In genomic region chr8:121903977-121904376, GRCm38 (mm10) we compare ENCODE assay signal across 10 mouse cellular contexts. TPM values are rescaled to one million over a fixed set of nuclear protein-coding genes. Genes with fewer than 3 reads are reported as not detected.
DNase-seq lines count a peak whose midpoint lies in the region; ATAC-seq and TF ChIP-seq lines count a peak whose summit lies in the region.
"Had no signal": no experiment of that assay in that cellular context is flagged by ENCODE, and none has a peak within 500 bp of the region (broad histone marks: within the 10 kb centered on the region; RNA-seq: fewer than 3 reads in every experiment).

No protein-coding gene starts in this region.

- H3K27ac ChIP-seq in kidney, embryonic 15.5 days: no peak overlapping the region
- H3K27ac ChIP-seq in MEL (ENCODE audit: control insufficient read depth, low read depth, low read length): no peak overlapping the region
- no peak overlapping the region for H3K27ac ChIP-seq in liver, embryonic 16.5 days (ENCODE audit: low read length)
- H3K27ac ChIP-seq: gastrocnemius, adult 2 months had no signal

- TF ChIP-seq EP300 in MEL (IDR thresholded peaks at IDR 0.05; ENCODE audit: low read depth in 1 of 2, low read length in 2 of 2): no peak

- H3K4me1 ChIP-seq in kidney, embryonic 15.5 days: peaks cover 83% of the 10 kb centered on the region
- H3K4me1 ChIP-seq in MEL (ENCODE audit: control insufficient read depth in 1 of 2, insufficient read depth in 2 of 2, low read length in 2 of 2): peaks cover 12 to 51% of the 10 kb centered on the region in 2 experiments
- peaks cover 84% of the 10 kb centered on the region for H3K4me1 ChIP-seq in liver, embryonic 16.5 days (ENCODE audit: control insufficient read depth, low read depth, low read length)

- no peak for DNase-seq in kidney, postnatal 14 days
- DNase-seq in MEL (ENCODE audit: low read depth, low spot score): no peak
- peak; percentile 76 to 78 for DNase-seq in cerebellum, postnatal 36 days
- DNase-seq in right cerebral cortex, postnatal 36 days (ENCODE audit: low spot score in 2 of 2): no peak
- no peak for DNase-seq in lung, postnatal 10 days
- DNase-seq in layer of hippocampus, adult 18-20 months (ENCODE audit: low spot score in 2 of 2): no peak
- DNase-seq: gastrocnemius, adult 2 months had no signal

- peaks cover 3% of the 10 kb centered on the region; the same call in 1 of the 2 replicates for H3K27me3 ChIP-seq in kidney, embryonic 15.5 days
- H3K27me3 ChIP-seq in MEL (ENCODE audit: control insufficient read depth in 1 of 2, insufficient read depth in 2 of 2, low read length in 2 of 2): no peaks in the 10 kb centered on the region
- H3K27me3 ChIP-seq in liver, embryonic 16.5 days (ENCODE audit: control insufficient read depth, insufficient read depth, low read depth, low read length): no peaks in the 10 kb centered on the region

- no peaks in the 10 kb centered on the region for H3K36me3 ChIP-seq in kidney, embryonic 15.5 days
- H3K36me3 ChIP-seq in MEL (ENCODE audit: control insufficient read depth in 1 of 2, insufficient read depth in 2 of 2, low read length in 2 of 2): peaks cover 9 to 47% of the 10 kb centered on the region in 2 experiments
- H3K36me3 ChIP-seq in liver, embryonic 16.5 days (ENCODE audit: control insufficient read depth, insufficient read depth): peaks cover 9% of the 10 kb centered on the region

- no peak; a peak in 1 of 4 replicates for TF ChIP-seq POLR2A in MEL (IDR thresholded peaks at IDR 0.05; ENCODE audit: control insufficient read depth in 1 of 2, insufficient read depth in 1 of 2, low read depth in 1 of 2, low read length in 2 of 2, poor library complexity in 1 of 2)

- no peak overlapping the region for H3K9ac ChIP-seq in kidney, embryonic 15.5 days
- H3K9ac ChIP-seq in MEL (ENCODE audit: control insufficient read depth, low read depth, low read length, poor library complexity, severe bottlenecking): peak overlapping the region; percentile 93
- H3K9ac ChIP-seq in liver, embryonic 16.5 days (ENCODE audit: low read depth, low read length): peak overlapping the region; percentile 92; the same call in 1 of the 2 replicates

- peak in 2 of 3 experiments; percentile 36 to 55; a peak in 5 of 6 replicates for TF ChIP-seq CTCF in MEL (IDR thresholded peaks at IDR 0.05 in 2 of 3, conservative IDR thresholded peaks at IDR 0.05 in 1 of 3; ENCODE audit: control insufficient read depth in 1 of 3, insufficient read depth in 1 of 3, low read depth in 2 of 3, low read length in 3 of 3, poor library complexity in 1 of 3, severe bottlenecking in 1 of 3)

- 0 out of 2 replicates have a peak overlapping the region, but pooled peaks have one; percentile 98 for H3K4me2 ChIP-seq in kidney, embryonic 15.5 days
- peak overlapping the region; percentile 84 for H3K4me2 ChIP-seq in liver, embryonic 16.5 days (ENCODE audit: low read depth, low read length)

- ATAC-seq in kidney, embryonic 15.5 days (replicated peaks; ENCODE audit: low FRiP score): no peak
- no peak for ATAC-seq in liver, embryonic 16.5 days (ENCODE audit: low read depth)

- H3K9me3 ChIP-seq in kidney, embryonic 15.5 days (replicated peaks): no peaks in the 10 kb centered on the region
- H3K9me3 ChIP-seq in MEL (replicated peaks; ENCODE audit: insufficient read depth, low read length): no peaks in the 10 kb centered on the region
- no peaks in the 10 kb centered on the region for H3K9me3 ChIP-seq in liver, embryonic 16.5 days (replicated peaks; ENCODE audit: control insufficient read depth, low read length)

- TF ChIP-seq RAD21 in MEL (IDR thresholded peaks at IDR 0.05; ENCODE audit: low read depth, low read length): no peak

- no peak overlapping the region for H3K4me3 ChIP-seq in kidney, embryonic 15.5 days (replicated peaks)
- H3K4me3 ChIP-seq in MEL (ENCODE audit: control insufficient read depth in 1 of 2, insufficient read depth in 1 of 2, low read depth in 2 of 2, low read length in 2 of 2): peak overlapping the region; percentile 93 to 96
- H3K4me3 ChIP-seq in liver, embryonic 16.5 days (ENCODE audit: low read depth, low read length): peak overlapping the region; percentile 93
- H3K4me3 ChIP-seq: gastrocnemius, adult 2 months had no signal

- H3K79me2 ChIP-seq in MEL (ENCODE audit: control insufficient read depth, insufficient read depth, low read length, poor library complexity): peaks cover 85% of the 10 kb centered on the region

- WGBS in kidney, embryonic 15.5 days: 67% methylated on average over 6 of the region's 6 CpGs
- WGBS in liver, embryonic 16.5 days (ENCODE audit: insufficient replicate concordance): 45% methylated on average over 6 of the region's 6 CpGs

TF ChIP-seq in MEL, 35 proteins besides CTCF, POLR2A, EP300 and RAD21:
- TF ChIP-seq POLR2AphosphoS5 (IDR thresholded peaks at IDR 0.05; ENCODE audit: borderline replicate concordance, low read depth, low read length) (no peak), GATA1 (IDR thresholded peaks at IDR 0.05; ENCODE audit: low read depth, low read length) (no peak), ELF1 (IDR thresholded peaks at IDR 0.05; ENCODE audit: low read depth, low read length) (no peak), TCF12 (IDR thresholded peaks at IDR 0.05; ENCODE audit: low read depth, low read length) (no peak), NRF1 (IDR thresholded peaks at IDR 0.05; ENCODE audit: insufficient read depth, low read depth, low read length, poor library complexity, severe bottlenecking) (no peak), RCOR1 (IDR thresholded peaks at IDR 0.05; ENCODE audit: low read depth, low read length) (peak; percentile 96), MAFK (IDR thresholded peaks at IDR 0.05; ENCODE audit: borderline replicate concordance, low read depth, low read length) (no peak), ZC3H11A (IDR thresholded peaks at IDR 0.05; ENCODE audit: low read depth, low read length) (no peak), CHD1 (IDR thresholded peaks at IDR 0.05; ENCODE audit: low read depth, low read length) (no peak), ETS1 (IDR thresholded peaks at IDR 0.05; ENCODE audit: low read depth, low read length) (no peak), SIN3A (IDR thresholded peaks at IDR 0.05; ENCODE audit: low read length) (no peak), ZNF384 (IDR thresholded peaks at IDR 0.05; ENCODE audit: low read depth, low read length) (no peak), ZKSCAN1 (IDR thresholded peaks at IDR 0.05; ENCODE audit: low read depth, low read length) (no peak), UBTF (IDR thresholded peaks at IDR 0.05; ENCODE audit: borderline replicate concordance, insufficient read depth, low read depth, low read length) (no peak), TAL1 (IDR thresholded peaks at IDR 0.05; ENCODE audit: low read length) (no peak), NELFE (IDR thresholded peaks at IDR 0.05; ENCODE audit: low read depth, low read length) (no peak), CHD2 (IDR thresholded peaks at IDR 0.05; ENCODE audit: low read length) (no peak), SMC3 (IDR thresholded peaks at IDR 0.05; ENCODE audit: low read depth, low read length) (0 out of 2 replicates have a peak, but pooled peaks have one; percentile 1), USF2 (IDR thresholded peaks at IDR 0.05; ENCODE audit: borderline replicate concordance in 1 of 2, insufficient read depth in 1 of 2, low read depth in 1 of 2, low read length in 2 of 2) (no peak), ZMIZ1 (IDR thresholded peaks at IDR 0.05; ENCODE audit: low read depth, low read length) (no peak), MAX (IDR thresholded peaks at IDR 0.05; ENCODE audit: low read length) (no peak), MXI1 (IDR thresholded peaks at IDR 0.05; ENCODE audit: low read depth, low read length) (peak; percentile 60; the same call in 1 of the 2 replicates), E2F4 (IDR thresholded peaks at IDR 0.05; ENCODE audit: borderline replicate concordance, low read depth, low read length) (no peak)

RNA-seq across cellular contexts. Expression of gene Slc7a5, which starts 3.5 kb away (rescaled TPM):
- 16.7 and 19.3 TPM in 2 replicates for polyA plus RNA-seq in kidney, embryonic 15.5 days (2015; fragmentation: Nextera tagmentation; extraction: Ambion mirVana)
- 108 and 164 TPM in 2 replicates for total RNA-seq in MEL (2012; rRNA removed)
- polyA plus RNA-seq in MEL (2012; ENCODE audit: insufficient read depth in 1 of 2, insufficient read length in 2 of 2, low read depth in 1 of 2, low replicate concordance in 2 of 2, missing spikeins in 1 of 2): 100 to 1,000 TPM in 1 of 2 experiments, 10 to 100 TPM in 1; 55.0 to 263 TPM
- polyA plus RNA-seq in liver, embryonic 16.5 days (2015; fragmentation: Nextera tagmentation; extraction: Ambion mirVana): 32.9 and 36.9 TPM in 2 replicates
- total RNA-seq in layer of hippocampus, adult 18-20 months (2021): 10 to 100 TPM; 52.8 to 55.7 TPM

RNA-seq across cellular contexts. Expression of gene Car5a, which starts 40.7 kb away (rescaled TPM):
- 0.40 TPM in 1 of 2 replicates, not detected in the other for polyA plus RNA-seq in kidney, embryonic 15.5 days (2015; fragmentation: Nextera tagmentation; extraction: Ambion mirVana)
- not detected in 2 replicates for total RNA-seq in MEL (2012; rRNA removed)
- under 1 TPM in 1 of 2 experiments, not detected in 1; 0.08 TPM for polyA plus RNA-seq in MEL (2012; ENCODE audit: insufficient read depth in 1 of 2, insufficient read length in 2 of 2, low read depth in 1 of 2, low replicate concordance in 2 of 2, missing spikeins in 1 of 2)
- 5.6 and 8.4 TPM in 2 replicates for polyA plus RNA-seq in liver, embryonic 16.5 days (2015; fragmentation: Nextera tagmentation; extraction: Ambion mirVana)
- under 1 TPM; 0.25 to 0.54 TPM for total RNA-seq in layer of hippocampus, adult 18-20 months (2021)
- total RNA-seq: gastrocnemius, adult 2 months; left cerebral cortex, postnatal 10 days had no signal

RNA-seq across cellular contexts. Expression of gene Banp, which starts 45.6 kb away (rescaled TPM):
- 41.2 and 43.3 TPM in 2 replicates for polyA plus RNA-seq in kidney, embryonic 15.5 days (2015; fragmentation: Nextera tagmentation; extraction: Ambion mirVana)
- 19.2 and 20.8 TPM in 2 replicates for total RNA-seq in MEL (2012; rRNA removed)
- polyA plus RNA-seq in MEL (2012; ENCODE audit: insufficient read depth in 1 of 2, insufficient read length in 2 of 2, low read depth in 1 of 2, low replicate concordance in 2 of 2, missing spikeins in 1 of 2): 10 to 100 TPM in 1 of 2 experiments, not detected in 1; 28.4 TPM
- polyA plus RNA-seq in liver, embryonic 16.5 days (2015; fragmentation: Nextera tagmentation; extraction: Ambion mirVana): 17.1 and 20.2 TPM in 2 replicates
- 10 to 100 TPM; 49.9 to 58.2 TPM for total RNA-seq in layer of hippocampus, adult 18-20 months (2021)

Comparison
In these comparisons a context has a peak if more than half of its experiments do, and no peak if none do; other contexts are left out.
1. DNase-seq: peak in cerebellum, postnatal 36 days (2 of 2); none in kidney, postnatal 14 days (single experiment), MEL (single experiment), right cerebral cortex, postnatal 36 days (0 of 2), lung, postnatal 10 days (single experiment) and layer of hippocampus, adult 18-20 months (0 of 2).